Mouse (Mus musculus): ENCODE measurements around the gene Ppil3.

DNA sequence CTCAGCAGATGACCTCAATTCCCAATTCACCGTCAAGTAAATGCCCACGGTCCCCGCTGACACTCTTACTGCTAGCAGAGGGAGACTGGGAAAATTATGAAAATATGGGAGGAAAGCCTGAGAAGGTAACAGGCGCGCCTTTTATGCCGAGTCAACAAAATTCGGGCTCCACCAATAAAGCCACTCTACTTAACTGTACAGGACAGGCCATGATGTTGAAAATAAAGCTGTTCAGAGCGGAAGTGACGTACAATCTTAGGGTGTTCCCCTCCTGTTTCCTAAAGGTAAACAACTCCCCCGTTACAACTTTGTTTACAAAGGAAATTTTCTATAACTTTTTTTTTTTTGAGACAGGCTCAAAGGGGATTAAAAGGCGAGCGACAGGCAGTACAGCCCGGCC lies 22.4 kb downstream of the Ppil3 start:
- TF ChIP-seq POLR2A (IDR thresholded peaks at IDR 0.05; ENCODE audit: extremely low read depth, insufficient read depth, low read length) (no peak), CTCF (IDR thresholded peaks at IDR 0.05; ENCODE audit: low read depth, low read length) (no peak)

Measured in liver, adult 2 months (tissue).